In the genomic region with DNA sequence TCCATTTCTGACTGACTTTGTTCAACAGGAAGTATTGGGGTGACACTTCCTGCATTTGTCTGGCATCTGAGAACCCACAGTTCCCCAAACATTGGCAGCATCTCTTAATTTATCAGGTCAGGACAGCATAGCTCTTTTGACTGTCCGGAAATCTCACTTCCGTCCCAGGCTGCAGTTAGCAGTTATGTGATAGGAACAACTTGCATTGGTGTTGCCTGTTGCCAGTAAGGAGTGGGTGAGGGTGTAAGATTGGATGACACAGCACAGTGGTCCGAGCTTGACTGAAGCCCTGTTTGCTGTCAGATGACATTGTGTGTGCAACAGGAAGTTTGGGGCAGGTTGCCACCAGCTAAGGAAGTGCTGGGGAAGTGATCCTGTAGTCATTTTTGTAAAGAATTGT, we compare ENCODE assay signal across 8 mouse cellular contexts. TPM values are rescaled to one million over a fixed set of nuclear protein-coding genes. Genes with fewer than 3 reads are reported as not detected.
DNase-seq lines count a peak whose midpoint lies in the region; ATAC-seq and TF ChIP-seq lines count a peak whose summit lies in the region.
"Had no signal": no experiment of that assay in that cellular context is flagged by ENCODE, and none has a peak within 500 bp of the region (broad histone marks: within the 10 kb centered on the region; RNA-seq: fewer than 3 reads in every experiment).

No protein-coding gene starts in this region.

- no peaks in the 10 kb centered on the region for H3K4me1 ChIP-seq in liver, adult 2 months (ENCODE audit: control insufficient read depth, insufficient read depth, low read length)
- H3K4me1 ChIP-seq in forebrain, embryonic 14.5 days (ENCODE audit: control insufficient read depth, insufficient read depth, low read length), result no peaks in the 10 kb centered on the region
- no peaks in the 10 kb centered on the region for H3K4me1 ChIP-seq in limb, embryonic 10.5 days
- H3K4me1 ChIP-seq: embryonic facial prominence, embryonic 12.5 days had no signal

- WGBS in liver, adult 2 months, result 69% methylated on average over 3 of the region's 3 CpGs
- 96% methylated on average over 3 of the region's 3 CpGs for WGBS in forebrain, embryonic 14.5 days
- WGBS in limb, embryonic 10.5 days, result 89% methylated on average over 3 of the region's 3 CpGs

- no peaks in the 10 kb centered on the region for H3K27me3 ChIP-seq in liver, adult 2 months (ENCODE audit: control insufficient read depth, insufficient read depth, low read length)
- H3K27me3 ChIP-seq in forebrain, embryonic 14.5 days (replicated peaks; ENCODE audit: control insufficient read depth, insufficient read depth, low read length), result no peaks in the 10 kb centered on the region
- H3K27me3 ChIP-seq in limb, embryonic 10.5 days (ENCODE audit: low read depth, poor library complexity, severe bottlenecking), result no peaks in the 10 kb centered on the region
- H3K27me3 ChIP-seq: embryonic facial prominence, embryonic 12.5 days had no signal

- H3K36me3 ChIP-seq in liver, adult 2 months (ENCODE audit: control insufficient read depth, insufficient read depth, low read length), result no peaks in the 10 kb centered on the region
- no peaks in the 10 kb centered on the region for H3K36me3 ChIP-seq in forebrain, embryonic 14.5 days (ENCODE audit: control insufficient read depth, insufficient read depth, low read length)
- no peaks in the 10 kb centered on the region for H3K36me3 ChIP-seq in limb, embryonic 10.5 days
- H3K36me3 ChIP-seq: embryonic facial prominence, embryonic 12.5 days had no signal

- peak; percentile 82 for ATAC-seq in megakaryocyte-erythroid progenitor cell, adult 5-6 weeks (replicated peaks; ENCODE audit: low FRiP score, low TSS enrichment, poor library complexity, severe bottlenecking)
- ATAC-seq in forebrain, embryonic 14.5 days, result no peak

- no peak overlapping the region for H3K9ac ChIP-seq in liver, adult 2 months (ENCODE audit: low read depth, low read length)
- H3K9ac ChIP-seq in forebrain, embryonic 14.5 days (ENCODE audit: low read length), result no peak overlapping the region
- H3K9ac ChIP-seq: embryonic facial prominence, embryonic 12.5 days had no signal

- H3K4me3 ChIP-seq in liver, adult 2 months (ENCODE audit: insufficient read depth, low read depth, low read length), result no peak overlapping the region
- no peak overlapping the region for H3K4me3 ChIP-seq in forebrain, embryonic 14.5 days (ENCODE audit: low read depth, low read length)
- no peak overlapping the region for H3K4me3 ChIP-seq in limb, embryonic 10.5 days
- H3K4me3 ChIP-seq: embryonic facial prominence, embryonic 12.5 days had no signal

- no peak overlapping the region for H3K4me2 ChIP-seq in forebrain, embryonic 14.5 days (ENCODE audit: low read length)
- H3K4me2 ChIP-seq: embryonic facial prominence, embryonic 12.5 days had no signal

- no peak for TF ChIP-seq POLR2A in liver, adult 2 months (IDR thresholded peaks at IDR 0.05; ENCODE audit: extremely low read depth, insufficient read depth, low read length)

- no peaks in the 10 kb centered on the region for H3K9me3 ChIP-seq in forebrain, embryonic 14.5 days (replicated peaks; ENCODE audit: control insufficient read depth, low read length)
- no peaks in the 10 kb centered on the region for H3K9me3 ChIP-seq in limb, embryonic 10.5 days (replicated peaks)
- H3K9me3 ChIP-seq: embryonic facial prominence, embryonic 12.5 days had no signal

- no peak for TF ChIP-seq CTCF in liver, adult 2 months (IDR thresholded peaks at IDR 0.05; ENCODE audit: low read depth, low read length)

- H3K79me2 ChIP-seq in liver, adult 2 months (ENCODE audit: control insufficient read depth, insufficient read depth, low read length), result no peaks in the 10 kb centered on the region

- no peak overlapping the region for H3K27ac ChIP-seq in liver, adult 2 months (replicated peaks; ENCODE audit: insufficient read depth, low read depth, low read length)
- H3K27ac ChIP-seq in forebrain, embryonic 14.5 days (ENCODE audit: low read depth, low read length), result no peak overlapping the region
- no peak overlapping the region for H3K27ac ChIP-seq in limb, embryonic 10.5 days
- H3K27ac ChIP-seq: embryonic facial prominence, embryonic 12.5 days had no signal

- peak; percentile 17 to 40 for DNase-seq in thymus, adult 18-20 months
- no peak for DNase-seq in thymus, postnatal 10 days (ENCODE audit: low spot score in 2 of 2)
- peak; percentile 40 for DNase-seq in liver, adult 2 months (ENCODE audit: extremely low read depth, low read depth, low spot score)
- DNase-seq in forebrain, embryonic 14.5 days (ENCODE audit: low spot score), result no peak
- DNase-seq in adrenal gland, postnatal 36 days, result no peak
- no peak for DNase-seq in limb, embryonic 10.5 days (ENCODE audit: low spot score)

RNA-seq across cellular contexts. Expression of a gene that starts 18.4 kb away (rescaled TPM):
- 0.54 and 1.1 TPM in 2 replicates for total RNA-seq in liver, adult 2 months (2014; rRNA removed)
- polyA plus RNA-seq in liver, adult 2 months (2012; rRNA removed), result 0.15 and 0.21 TPM in 2 replicates
- 0.11 and 0.22 TPM in 2 replicates for total RNA-seq in megakaryocyte-erythroid progenitor cell, adult 5-6 weeks (2014; fragmentation: Nextera tagmentation)
- 0.34 TPM in 1 of 2 replicates, not detected in the other for total RNA-seq in megakaryocyte-erythroid progenitor cell, adult 5-6 weeks (2017)
- 0.19 and 0.30 TPM in 2 replicates for polyA plus RNA-seq in forebrain, embryonic 14.5 days (2014; fragmentation: Nextera tagmentation; extraction: Ambion mirVana)
- total RNA-seq in adrenal gland, postnatal 36 days (2021), result 1 to 10 TPM in 1 of 2 experiments, under 1 TPM in 1; 0.63 to 3.2 TPM
- polyA plus RNA-seq in limb, embryonic 10.5 days (2016; fragmentation: Nextera tagmentation; extraction: Ambion mirVana), result 0.10 and 0.30 TPM in 2 replicates

Comparison
In these comparisons a context has a peak if more than half of its experiments do, and no peak if none do; other contexts are left out.
1. DNase-seq: peak in thymus, adult 18-20 months (2 of 2) and liver, adult 2 months (single experiment); none in thymus, postnatal 10 days (0 of 2), forebrain, embryonic 14.5 days (single experiment), adrenal gland, postnatal 36 days (0 of 2) and limb, embryonic 10.5 days (single experiment).